Mouse (Mus musculus): ENCODE results near the gene Irf2bpl.

Gene Irf2bpl

GRCm38 (mm10) chr12:86897769-86898273 is 13.2 kb upstream of the Irf2bpl start:
- no peak for DNase-seq

GRCm38 (mm10) chr12:86896921-86897512 is 12.4 kb upstream of the Irf2bpl start:
- DNase-seq: no peak

GRCm38 (mm10) chr12:86896441-86896890 is 11.9 kb upstream of the Irf2bpl start:
- DNase-seq: no peak

GRCm38 (mm10) chr12:86895703-86896409 is 11.3 kb upstream of the Irf2bpl start:
- DNase-seq: no peak

GRCm38 (mm10) chr12:86894841-86895428 is 10.3 kb upstream of the Irf2bpl start:
- DNase-seq: no peak

- peak; percentile 99 for DNase-seq
These were observed 9.7 kb upstream of the Irf2bpl start for GRCm38 (mm10) chr12:86894184-86894839.

GRCm38 (mm10) chr12:86893326-86894183 is 9.0 kb upstream of the Irf2bpl start:
- no peak for DNase-seq

- no peak for DNase-seq
These were observed 8.2 kb upstream of the Irf2bpl start for GRCm38 (mm10) chr12:86892711-86893311.

GRCm38 (mm10) chr12:86891786-86892702 is 7.4 kb upstream of the Irf2bpl start:
- peak; percentile 68 for DNase-seq

- DNase-seq: no peak
These were observed 6.8 kb upstream of the Irf2bpl start for GRCm38 (mm10) chr12:86891454-86891785.

- no peak for DNase-seq
These were observed 6.3 kb upstream of the Irf2bpl start for GRCm38 (mm10) chr12:86890796-86891301.

- no peak for DNase-seq
These were observed 5.6 kb upstream of the Irf2bpl start for GRCm38 (mm10) chr12:86890091-86890720.

- DNase-seq: no peak
These were observed 4.6 kb upstream of the Irf2bpl start for GRCm38 (mm10) chr12:86889103-86889644.

GRCm38 (mm10) chr12:86888130-86889069 is 3.8 kb upstream of the Irf2bpl start:
- peak; percentile 87 for DNase-seq

- no peak for DNase-seq
These were observed 3.0 kb upstream of the Irf2bpl start for GRCm38 (mm10) chr12:86887381-86888129.

- DNase-seq: no peak
These were observed 1.9 kb upstream of the Irf2bpl start for GRCm38 (mm10) chr12:86886446-86886965.

- no peak for DNase-seq
These were observed 1.1 kb upstream of the Irf2bpl start for GRCm38 (mm10) chr12:86885746-86886145.

- DNase-seq: no peak
These were observed 738 bp upstream of the Irf2bpl start for GRCm38 (mm10) chr12:86885336-86885735.

Data from right cerebral cortex, adult 18-20 months (tissue).